Mouse (Mus musculus) cerebellum, postnatal 10 days (tissue): ENCODE measurements around the gene D5Ertd579e.
"Not testable (repeated sequence)": the region's sequence is repeated elsewhere in the genome, so short reads cannot be mapped to it uniquely, and the experiment has no call there.

Experiments used
- DNase-seq, 2 experiments: peaks; one replicate each; pipeline ENCODE4 v3.0.0; 2021; ENCODE audit warnings: mixed read lengths in 2 of 2

The D5Ertd579e gene

GRCm38 (mm10) chr5:36679918-36680598 lies 15.8 kb downstream of the D5Ertd579e start:
- no peak for DNase-seq

- no peak for DNase-seq
Observed at GRCm38 (mm10) chr5:36678799-36679198, 17.0 kb downstream of the D5Ertd579e start.

GRCm38 (mm10) chr5:36677907-36678306 lies 17.9 kb downstream of the D5Ertd579e start:
- no peak for DNase-seq

GRCm38 (mm10) chr5:36675466-36675865 lies 20.4 kb downstream of the D5Ertd579e start:
- DNase-seq: no peak

- no peak for DNase-seq
Observed at GRCm38 (mm10) chr5:36674658-36675433, 21.0 kb downstream of the D5Ertd579e start.

GRCm38 (mm10) chr5:36669021-36670008 lies 26.5 kb downstream of the D5Ertd579e start:
- no peak for DNase-seq

- no peak for DNase-seq
Observed at GRCm38 (mm10) chr5:36668572-36668971, 27.3 kb downstream of the D5Ertd579e start.

GRCm38 (mm10) chr5:36667986-36668385 lies 27.8 kb downstream of the D5Ertd579e start:
- not testable (repeated sequence) for DNase-seq

- DNase-seq: no peak
Observed at GRCm38 (mm10) chr5:36667165-36667564, 28.7 kb downstream of the D5Ertd579e start.

- not testable (repeated sequence) for DNase-seq
Observed at GRCm38 (mm10) chr5:36666699-36667098, 29.1 kb downstream of the D5Ertd579e start.

- no peak for DNase-seq
Observed at GRCm38 (mm10) chr5:36663329-36663728, 32.5 kb downstream of the D5Ertd579e start.

GRCm38 (mm10) chr5:36660977-36661760 lies 34.7 kb downstream of the D5Ertd579e start:
- not testable (repeated sequence) for DNase-seq

- no peak for DNase-seq
Observed at GRCm38 (mm10) chr5:36625612-36626011, 70.2 kb downstream of the D5Ertd579e start.

GRCm38 (mm10) chr5:36623670-36624069 lies 72.2 kb downstream of the D5Ertd579e start:
- DNase-seq: no peak

GRCm38 (mm10) chr5:36621058-36621449 lies 74.8 kb downstream of the D5Ertd579e start:
- no peak for DNase-seq

GRCm38 (mm10) chr5:36620409-36621057 lies 75.3 kb downstream of the D5Ertd579e start:
- DNase-seq: no peak

GRCm38 (mm10) chr5:36618890-36619289 lies 76.9 kb downstream of the D5Ertd579e start:
- no peak for DNase-seq

- DNase-seq: no peak
Observed at GRCm38 (mm10) chr5:36618356-36618755, 77.5 kb downstream of the D5Ertd579e start.

GRCm38 (mm10) chr5:36614124-36614523 lies 81.7 kb downstream of the D5Ertd579e start:
- DNase-seq: no peak

- DNase-seq: no peak
Observed at GRCm38 (mm10) chr5:36608939-36609499, 86.8 kb downstream of the D5Ertd579e start.

- peak; percentile 82 to 83 for DNase-seq
Observed at GRCm38 (mm10) chr5:36603031-36603430, 92.8 kb downstream of the D5Ertd579e start.
